Mouse (Mus musculus): ENCODE data around the gene Pim1.
A peak's percentile ranks its signal among the peaks of the same experiment; 100 is the strongest.
"Not testable (repeated sequence)": the region's sequence is repeated elsewhere in the genome, so short reads cannot be mapped to it uniquely, and the experiment has no call there.

Pim1 gene

GRCm38 (mm10) chr17:29490713-29491581 lies at the start of gene Pim1:
TSS of gene Pim1 (plus strand) at chr17:29490753.
- DNase-seq: peak in 1 of 2 experiments; percentile 71

DNA sequence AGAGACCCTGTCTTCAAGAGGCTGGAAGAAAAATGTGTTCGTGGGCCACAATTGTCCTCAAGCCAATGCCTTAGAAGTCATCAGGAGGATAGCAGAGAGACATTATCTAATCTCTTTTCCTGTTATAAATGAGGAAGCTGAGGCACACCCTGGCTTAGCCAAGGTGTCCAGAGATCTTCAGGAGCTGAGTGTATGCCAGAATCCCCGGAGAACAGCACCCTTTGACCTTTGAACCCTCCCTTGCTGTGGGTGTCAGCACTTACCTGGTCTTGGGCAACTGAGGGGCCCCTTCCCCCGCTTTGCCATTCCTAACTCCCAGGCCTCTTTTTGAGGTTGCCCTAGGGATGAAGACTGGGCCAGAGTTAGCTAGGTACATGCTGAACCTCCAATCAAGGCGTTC lies 49.0 kb upstream of the Pim1 start:
- no peak for DNase-seq

GRCm38 (mm10) chr17:29442131-29442557 lies 48.4 kb upstream of the Pim1 start:
- DNase-seq: no peak

DNA sequence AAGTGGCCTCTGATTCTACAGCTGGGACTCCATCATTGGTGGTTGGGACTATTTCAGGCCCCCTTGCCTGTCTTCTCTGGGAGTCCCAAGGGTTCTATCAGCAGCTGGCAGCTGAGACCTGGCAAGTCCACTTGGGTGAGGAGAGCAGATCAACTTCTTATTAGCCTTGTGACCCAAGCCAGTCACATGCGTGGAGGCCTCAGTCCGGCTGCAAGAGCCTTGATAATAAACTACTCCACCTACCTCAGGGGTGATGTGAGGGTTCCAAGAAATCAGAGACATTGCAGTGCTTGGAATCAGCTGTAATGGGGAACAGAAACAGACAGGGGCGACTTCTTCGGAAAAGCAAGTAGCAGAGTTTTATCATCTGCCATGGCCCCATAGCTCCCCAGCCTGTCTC lies 46.8 kb upstream of the Pim1 start:
- no peak for DNase-seq

- no peak for DNase-seq
These were observed 45.5 kb upstream of the Pim1 start for GRCm38 (mm10) chr17:29445072-29445471.

DNA sequence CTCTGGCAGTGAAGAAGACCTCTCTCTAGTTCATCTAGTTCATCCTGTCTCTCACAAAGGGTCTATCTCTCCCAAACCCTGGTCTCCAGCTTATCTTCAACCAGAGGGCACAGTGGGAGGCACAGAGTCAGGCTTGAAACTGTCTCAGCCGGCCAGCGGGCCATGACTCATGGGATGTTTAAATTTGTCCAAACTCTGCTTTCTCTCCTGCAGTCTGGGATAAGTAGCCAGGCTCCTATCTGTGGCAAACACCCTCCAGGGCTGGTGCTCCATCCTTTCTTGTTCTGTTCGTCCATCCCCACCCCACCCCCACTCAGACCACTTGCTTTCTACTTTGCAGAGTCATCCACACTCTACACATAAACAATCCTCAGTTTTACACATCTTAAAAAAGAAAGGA lies 43.2 kb upstream of the Pim1 start:
- no peak for DNase-seq

DNA sequence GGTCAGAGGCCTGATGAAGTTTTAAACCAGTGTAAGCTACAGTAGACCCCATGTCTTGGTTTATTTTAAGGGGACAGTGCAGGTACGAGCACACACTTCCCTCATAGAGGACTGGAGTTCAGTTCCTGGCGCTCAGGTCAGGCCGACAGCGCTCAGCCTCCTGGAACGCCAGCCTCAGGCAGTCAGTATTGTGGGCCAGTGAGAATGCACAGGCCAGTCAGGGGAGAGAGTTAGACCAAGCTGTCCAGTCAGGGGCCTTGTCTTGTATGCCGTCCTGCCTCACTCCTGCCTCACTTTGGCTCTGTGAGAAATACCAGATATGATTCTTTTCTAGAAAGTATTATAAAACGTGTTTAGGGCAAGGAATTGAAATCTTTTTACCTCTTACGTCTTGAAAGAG lies 42.5 kb upstream of the Pim1 start:
- DNase-seq: no peak

DNA sequence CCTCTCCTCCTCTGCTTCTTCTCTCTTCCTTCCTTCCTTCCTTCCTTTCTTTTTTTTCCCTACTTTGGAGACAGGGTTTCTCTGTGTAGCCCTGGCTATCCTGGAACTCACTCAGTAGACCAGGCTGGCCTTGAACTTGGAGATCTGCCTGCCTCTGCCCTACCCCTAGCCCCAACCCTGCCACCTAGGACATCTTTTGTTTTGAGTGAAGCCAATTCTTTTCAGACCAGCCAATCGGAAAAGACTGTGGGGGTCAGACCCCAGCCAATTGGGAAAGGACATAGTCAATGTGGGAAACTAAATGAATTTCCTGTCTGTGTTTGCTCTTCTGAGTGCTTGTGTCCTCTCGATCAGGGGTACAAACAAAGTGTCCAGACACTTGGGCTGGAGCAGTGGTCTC lies 42.0 kb upstream of the Pim1 start:
- no peak for DNase-seq

DNA sequence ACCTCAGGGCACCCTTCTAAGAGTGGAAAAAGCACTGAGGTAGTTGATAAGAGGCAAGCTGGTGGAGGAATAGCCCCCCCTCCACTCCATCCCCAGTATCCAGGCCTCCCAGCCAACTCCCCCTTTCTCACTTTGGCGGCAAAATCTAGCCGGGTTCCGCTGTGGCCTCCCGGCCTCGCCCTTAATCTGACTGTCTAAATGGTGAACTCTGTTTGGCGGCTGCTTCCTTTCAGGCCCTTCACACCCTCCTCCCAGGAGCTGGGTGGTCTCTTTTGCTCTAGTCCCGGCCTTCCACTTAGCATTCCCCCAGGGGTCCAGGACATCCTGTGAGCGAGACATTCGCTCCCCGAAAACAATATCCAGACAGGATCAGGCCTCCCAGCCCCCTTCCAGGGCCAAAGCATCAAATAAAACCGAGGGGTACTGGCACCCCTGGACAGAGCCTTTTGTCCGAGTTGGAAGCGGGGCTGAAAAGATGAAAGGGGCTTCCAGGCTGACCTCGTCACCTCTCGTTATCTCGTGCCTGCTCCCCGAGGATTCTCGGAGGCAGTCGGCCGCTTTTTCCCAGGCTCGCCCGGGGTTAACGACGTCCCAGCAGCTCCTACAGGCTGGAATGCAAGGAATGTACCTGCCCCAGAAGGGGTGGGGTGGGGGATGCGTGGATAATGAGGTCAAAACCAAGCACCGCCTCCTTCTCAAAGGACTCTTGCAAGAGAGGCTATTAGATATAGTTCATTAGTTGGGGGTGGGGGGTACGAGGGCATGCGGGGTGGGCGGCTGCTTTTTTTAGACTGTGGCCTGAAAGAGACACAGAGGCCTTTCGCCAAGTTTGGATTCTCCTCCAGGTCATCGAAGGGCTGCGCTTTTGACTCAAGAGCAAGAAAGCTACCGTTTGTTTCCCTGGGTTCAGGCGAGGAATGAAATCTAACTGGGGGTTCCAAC lies 39.4 kb upstream of the Pim1 start:
- no peak for DNase-seq

GRCm38 (mm10) chr17:29451841-29452210 lies 38.7 kb upstream of the Pim1 start:
- DNase-seq: no peak

GRCm38 (mm10) chr17:29454119-29454518 lies 36.4 kb upstream of the Pim1 start:
- DNase-seq: not testable (repeated sequence)

DNA sequence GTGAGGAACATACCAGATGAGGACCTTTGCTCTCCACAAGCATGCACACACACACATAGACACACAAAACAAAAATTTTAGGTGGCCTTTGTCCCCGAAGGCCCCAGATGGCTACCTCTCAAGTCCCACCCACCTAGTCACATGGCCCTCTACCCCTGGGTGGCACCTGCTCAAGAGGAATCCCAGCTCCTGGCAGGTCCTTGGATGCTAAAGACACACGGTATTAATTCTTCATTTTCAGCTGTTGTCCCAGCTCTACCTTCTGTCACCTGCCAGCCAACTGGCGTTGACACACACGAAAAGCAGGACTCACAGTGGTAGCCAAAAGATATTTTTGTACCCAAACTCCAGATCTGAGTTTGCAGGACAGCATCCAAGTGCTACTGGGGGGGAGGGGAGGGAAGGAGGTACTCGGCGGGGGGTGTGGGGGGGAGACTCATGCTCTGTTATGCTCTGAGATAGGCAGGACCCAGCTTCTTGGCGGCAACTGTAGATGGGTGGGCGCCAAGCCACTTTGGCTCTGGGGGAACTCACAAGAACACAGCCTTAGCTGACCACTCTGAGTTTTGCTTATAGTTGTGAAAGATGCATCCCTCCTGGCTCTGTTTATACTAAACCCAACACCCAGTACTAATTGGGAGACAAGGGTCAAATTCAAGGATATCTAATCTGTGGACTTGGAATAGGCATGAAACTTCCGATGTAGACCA lies 35.0 kb upstream of the Pim1 start:
- DNase-seq: no peak

- no peak for DNase-seq
These were observed 34.1 kb upstream of the Pim1 start for GRCm38 (mm10) chr17:29456476-29456875.

- no peak for DNase-seq
These were observed 33.6 kb upstream of the Pim1 start for GRCm38 (mm10) chr17:29456926-29457325.

- no peak for DNase-seq
These were observed 32.6 kb upstream of the Pim1 start for GRCm38 (mm10) chr17:29457795-29458560.

- no peak for DNase-seq
These were observed 31.0 kb upstream of the Pim1 start for GRCm38 (mm10) chr17:29459321-29460118.

DNA sequence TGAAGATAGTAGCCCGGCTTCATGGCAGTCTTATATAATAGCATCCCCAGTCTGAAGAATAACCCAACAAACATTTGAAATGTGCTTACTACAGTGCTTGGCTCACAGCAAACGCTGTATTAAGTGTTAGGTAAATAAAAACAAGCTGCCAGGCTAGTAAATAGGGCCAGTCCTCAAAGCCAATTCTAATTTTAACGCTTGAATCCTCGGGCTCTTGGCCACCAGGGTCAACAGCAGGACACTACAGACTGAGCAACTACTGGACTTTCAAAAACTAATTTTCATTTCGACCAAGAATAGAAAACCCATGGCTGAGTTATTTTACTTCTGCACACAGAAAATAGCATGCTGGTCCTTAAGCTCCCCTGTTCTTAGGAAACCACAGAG lies 30.4 kb upstream of the Pim1 start:
- no peak for DNase-seq

DNA sequence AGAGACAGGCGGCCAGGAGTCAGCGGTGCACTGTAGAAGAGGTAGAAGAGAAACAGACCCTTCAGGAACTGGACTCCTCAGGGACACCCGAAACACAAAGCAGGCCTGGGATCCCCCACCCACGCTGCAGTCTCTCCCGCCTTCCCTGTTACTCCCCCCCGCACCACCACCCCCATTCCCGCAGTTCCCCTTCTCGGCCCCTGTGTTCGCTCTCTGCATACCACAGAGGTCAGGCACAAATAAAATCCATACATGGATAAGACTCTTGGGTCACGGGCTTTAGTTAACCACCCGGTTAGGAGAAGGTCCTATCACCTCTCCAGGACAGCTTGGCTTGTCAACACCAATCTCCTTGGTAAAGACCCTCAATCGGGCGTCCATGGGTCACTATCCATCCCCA lies 26.9 kb upstream of the Pim1 start:
- DNase-seq: no peak

DNA sequence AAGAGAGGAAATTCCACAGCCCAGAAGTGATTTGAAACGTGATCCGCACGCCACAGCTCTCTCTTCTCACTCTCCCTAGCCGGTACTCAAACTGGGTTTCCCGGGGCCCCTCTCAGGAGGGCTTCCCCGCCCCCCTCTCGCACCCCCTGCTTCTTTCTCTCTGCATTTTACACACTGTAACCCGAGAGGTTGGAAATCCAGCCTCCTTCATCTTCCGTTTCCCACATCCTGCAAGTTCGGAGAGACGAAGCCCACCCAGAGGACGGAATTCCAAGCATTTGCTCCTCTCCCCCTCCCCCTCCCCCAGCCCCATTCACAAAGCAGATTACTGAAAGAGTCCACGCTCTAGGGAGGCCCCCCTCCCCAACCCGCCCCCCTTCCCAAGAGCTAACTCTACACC lies 26.5 kb upstream of the Pim1 start:
- DNase-seq: no peak

DNA sequence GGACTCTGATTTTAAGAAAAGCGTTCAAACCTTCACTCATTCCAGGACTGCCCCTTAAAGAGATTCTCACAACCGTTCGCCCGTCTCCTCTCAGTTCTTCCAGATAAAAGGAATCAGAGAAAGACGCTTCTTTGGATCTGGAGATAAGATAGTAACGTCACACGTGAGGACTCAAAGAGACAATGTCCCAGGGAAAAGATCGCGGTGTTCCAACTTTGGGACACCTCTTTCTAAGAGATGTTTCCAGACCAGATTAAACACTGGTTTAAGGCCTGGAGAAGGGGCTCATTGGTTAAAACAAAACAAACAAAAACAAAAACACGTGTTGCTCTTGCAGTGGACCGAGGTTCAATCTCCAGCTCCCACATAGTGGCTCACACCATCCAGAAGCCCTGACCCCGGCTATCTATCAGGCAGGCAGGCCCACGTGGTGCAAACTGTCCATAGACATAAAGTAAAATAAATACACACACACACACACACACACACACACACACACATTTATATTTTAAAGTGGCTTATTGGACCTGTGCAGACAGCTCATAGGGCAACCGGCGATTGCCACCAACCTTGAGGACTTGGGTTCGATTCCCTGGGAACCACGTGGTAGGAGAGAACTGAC lies 25.9 kb upstream of the Pim1 start:
- no peak for DNase-seq

DNA sequence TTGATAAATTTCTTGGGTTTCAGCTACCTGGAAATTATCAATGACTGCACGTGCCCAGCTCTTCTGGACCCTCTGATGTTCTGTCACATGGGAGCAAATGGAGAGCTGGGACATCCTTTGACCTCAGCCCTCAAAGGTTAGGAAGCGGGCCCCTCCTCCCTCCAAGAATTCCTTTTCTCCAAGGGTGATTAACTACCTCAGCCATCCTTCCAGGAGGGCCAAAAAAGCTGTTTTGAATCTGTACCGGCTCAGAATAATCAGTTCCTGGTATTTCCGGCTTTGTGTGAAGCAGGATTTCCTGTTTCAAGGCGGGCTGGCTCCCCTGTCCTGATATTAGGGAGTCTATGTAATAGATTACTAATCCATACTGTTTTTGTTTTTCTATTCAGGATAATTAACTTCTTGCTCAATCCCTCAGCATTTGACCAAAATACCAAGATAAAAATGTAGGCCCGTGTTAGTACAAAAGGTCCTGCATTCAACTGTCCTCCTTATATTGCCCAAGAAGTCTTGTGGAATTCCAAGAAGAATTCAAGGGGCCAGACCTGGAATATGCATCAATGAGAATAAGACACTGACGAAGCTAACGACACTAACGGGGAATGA lies 25.0 kb upstream of the Pim1 start:
- no peak for DNase-seq

Measured in thymus, postnatal 36 days (tissue).